Mouse (Mus musculus): ENCODE measurements around the gene Saa4. TPM values are rescaled to one million over a fixed set of nuclear protein-coding genes. Genes with fewer than 3 reads are reported as not detected.
"Not testable (repeated sequence)": the region's sequence is repeated elsewhere in the genome, so short reads cannot be mapped to it uniquely, and the experiment has no call there.

The Saa4 gene
- polyA plus RNA-seq, 1 experiment from 2014 or later = not detected

GRCm38 (mm10) chr7:46740041-46740440 lies 7.6 kb upstream of the Saa4 start:
- not testable (repeated sequence) for H3K27me3 ChIP-seq (replicated peaks); H3K4me3 ChIP-seq (replicated peaks); ATAC-seq (ENCODE audit: low FRiP score); H3K27ac ChIP-seq (replicated peaks); H3K4me1 ChIP-seq; H3K36me3 ChIP-seq; H3K4me2 ChIP-seq; H3K9ac ChIP-seq (replicated peaks); H3K9me3 ChIP-seq (replicated peaks)
- 77% methylated on average over 5 of the region's 5 CpGs for WGBS

GRCm38 (mm10) chr7:46738561-46739460 lies 6.4 kb upstream of the Saa4 start:
- no peak overlapping the region for H3K4me2 ChIP-seq
- no peaks in the 10 kb centered on the region for H3K36me3 ChIP-seq
- no peak overlapping the region for H3K27ac ChIP-seq (replicated peaks)
- ATAC-seq (ENCODE audit: low FRiP score) = no peak
- H3K4me1 ChIP-seq = no peaks in the 10 kb centered on the region
- no peaks in the 10 kb centered on the region for H3K9me3 ChIP-seq (replicated peaks)
- H3K27me3 ChIP-seq (replicated peaks) = no peaks in the 10 kb centered on the region
- H3K4me3 ChIP-seq (replicated peaks) = no peak overlapping the region
- H3K9ac ChIP-seq (replicated peaks) = no peak overlapping the region
- WGBS = 81% methylated on average over 12 of the region's 12 CpGs

- Histone ChIP-seq H3K4me1 (no peaks in the 10 kb centered on the region), H3K27me3 (replicated peaks) (no peaks in the 10 kb centered on the region), H3K4me3 (replicated peaks) (no peak overlapping the region), H3K9ac (replicated peaks) (no peak overlapping the region), H3K36me3 (no peaks in the 10 kb centered on the region), H3K4me2 (no peak overlapping the region), H3K27ac (replicated peaks) (no peak overlapping the region), H3K9me3 (replicated peaks) (no peaks in the 10 kb centered on the region)
- no peak for ATAC-seq (ENCODE audit: low FRiP score)
- 95% methylated on average over 2 of the region's 2 CpGs for WGBS
Measured at GRCm38 (mm10) chr7:46734983-46735382, 2.6 kb upstream of the Saa4 start.

GRCm38 (mm10) chr7:46727584-46727983 lies 4.8 kb downstream of the Saa4 start:
- WGBS = 86% methylated on average over 1 of the region's 1 CpGs
- ATAC-seq (ENCODE audit: low FRiP score) = no peak
- no peak overlapping the region for H3K9ac ChIP-seq (replicated peaks)
- H3K27ac ChIP-seq (replicated peaks) = no peak overlapping the region
- no peaks in the 10 kb centered on the region for H3K9me3 ChIP-seq (replicated peaks)
- no peaks in the 10 kb centered on the region for H3K27me3 ChIP-seq (replicated peaks)
- H3K36me3 ChIP-seq = no peaks in the 10 kb centered on the region
- no peaks in the 10 kb centered on the region for H3K4me1 ChIP-seq
- H3K4me3 ChIP-seq (replicated peaks) = no peak overlapping the region
- H3K4me2 ChIP-seq = no peak overlapping the region

GRCm38 (mm10) chr7:46724396-46724795 lies 8.0 kb downstream of the Saa4 start:
- WGBS = 76% methylated on average over 5 of the region's 5 CpGs
- no peaks in the 10 kb centered on the region for H3K4me1 ChIP-seq
- no peak for ATAC-seq (ENCODE audit: low FRiP score)

GRCm38 (mm10) chr7:46723849-46724248 lies 8.6 kb downstream of the Saa4 start:
- ATAC-seq (ENCODE audit: low FRiP score) = no peak
- no peaks in the 10 kb centered on the region for H3K36me3 ChIP-seq
- 92% methylated on average over 3 of the region's 3 CpGs for WGBS

More at GRCm38 (mm10) chr7:46724396-46724795, 8.0 kb downstream of the Saa4 start:
- Histone ChIP-seq H3K4me2 (no peak overlapping the region), H3K27me3 (replicated peaks) (no peaks in the 10 kb centered on the region), H3K9me3 (replicated peaks) (no peaks in the 10 kb centered on the region), H3K9ac (replicated peaks) (no peak overlapping the region), H3K36me3 (no peaks in the 10 kb centered on the region), H3K27ac (replicated peaks) (no peak overlapping the region), H3K4me3 (replicated peaks) (no peak overlapping the region)

GRCm38 (mm10) chr7:46723354-46723753 lies 9.0 kb downstream of the Saa4 start:
- Histone ChIP-seq H3K4me2 (no peak overlapping the region), H3K4me3 (replicated peaks) (no peak overlapping the region), H3K9me3 (replicated peaks) (no peaks in the 10 kb centered on the region), H3K36me3 (no peaks in the 10 kb centered on the region), H3K9ac (replicated peaks) (no peak overlapping the region), H3K4me1 (no peaks in the 10 kb centered on the region), H3K27me3 (replicated peaks) (no peaks in the 10 kb centered on the region), H3K27ac (replicated peaks) (no peak overlapping the region)
- no peak for ATAC-seq (ENCODE audit: low FRiP score)
- 97% methylated on average over 6 of the region's 6 CpGs for WGBS

More at GRCm38 (mm10) chr7:46723849-46724248, 8.6 kb downstream of the Saa4 start:
- H3K27ac ChIP-seq (replicated peaks) = no peak overlapping the region
- H3K4me2 ChIP-seq = no peak overlapping the region
- H3K27me3 ChIP-seq (replicated peaks) = no peaks in the 10 kb centered on the region
- H3K9ac ChIP-seq (replicated peaks) = no peak overlapping the region
- no peaks in the 10 kb centered on the region for H3K9me3 ChIP-seq (replicated peaks)
- no peak overlapping the region for H3K4me3 ChIP-seq (replicated peaks)
- no peaks in the 10 kb centered on the region for H3K4me1 ChIP-seq

- H3K4me1 ChIP-seq = no peaks in the 10 kb centered on the region
- no peak overlapping the region for H3K27ac ChIP-seq (replicated peaks)
- H3K9ac ChIP-seq (replicated peaks) = no peak overlapping the region
- 86% methylated on average over 9 of the region's 9 CpGs for WGBS
- no peaks in the 10 kb centered on the region for H3K9me3 ChIP-seq (replicated peaks)
- no peaks in the 10 kb centered on the region for H3K36me3 ChIP-seq
- H3K4me2 ChIP-seq = no peak overlapping the region
- H3K4me3 ChIP-seq (replicated peaks) = no peak overlapping the region
- no peak for ATAC-seq (ENCODE audit: low FRiP score)
- no peaks in the 10 kb centered on the region for H3K27me3 ChIP-seq (replicated peaks)
Measured at GRCm38 (mm10) chr7:46720460-46720859, 11.9 kb downstream of the Saa4 start.

GRCm38 (mm10) chr7:46719526-46719925 lies 12.9 kb downstream of the Saa4 start:
- Histone ChIP-seq H3K27me3 (replicated peaks) (no peaks in the 10 kb centered on the region), H3K27ac (replicated peaks) (no peak overlapping the region), H3K36me3 (no peaks in the 10 kb centered on the region), H3K9ac (replicated peaks) (no peak overlapping the region), H3K4me3 (replicated peaks) (no peak overlapping the region), H3K9me3 (replicated peaks) (no peaks in the 10 kb centered on the region), H3K4me1 (no peaks in the 10 kb centered on the region), H3K4me2 (no peak overlapping the region)
- no peak for ATAC-seq (ENCODE audit: low FRiP score)
- 81% methylated on average over 7 of the region's 7 CpGs for WGBS

GRCm38 (mm10) chr7:46718591-46719270 lies 13.7 kb downstream of the Saa4 start:
- H3K36me3 ChIP-seq = no peaks in the 10 kb centered on the region
- H3K27me3 ChIP-seq (replicated peaks) = no peaks in the 10 kb centered on the region
- no peak overlapping the region for H3K27ac ChIP-seq (replicated peaks)
- H3K9me3 ChIP-seq (replicated peaks) = no peaks in the 10 kb centered on the region
- no peaks in the 10 kb centered on the region for H3K4me1 ChIP-seq
- ATAC-seq (ENCODE audit: low FRiP score) = no peak; the same call in 1 of the 2 replicates
- no peak overlapping the region for H3K4me2 ChIP-seq
- WGBS = 83% methylated on average over 7 of the region's 7 CpGs
- no peak overlapping the region for H3K4me3 ChIP-seq (replicated peaks)
- H3K9ac ChIP-seq (replicated peaks) = no peak overlapping the region

- H3K9ac ChIP-seq (replicated peaks) = no peak overlapping the region
- H3K27me3 ChIP-seq (replicated peaks) = no peaks in the 10 kb centered on the region
- no peak overlapping the region for H3K4me3 ChIP-seq (replicated peaks)
- H3K4me2 ChIP-seq = no peak overlapping the region
- 63% methylated on average over 5 of the region's 5 CpGs for WGBS
- no peaks in the 10 kb centered on the region for H3K36me3 ChIP-seq
- H3K9me3 ChIP-seq (replicated peaks) = no peaks in the 10 kb centered on the region
- H3K27ac ChIP-seq (replicated peaks) = no peak overlapping the region
- H3K4me1 ChIP-seq = no peaks in the 10 kb centered on the region
- ATAC-seq (ENCODE audit: low FRiP score) = no peak
Measured at GRCm38 (mm10) chr7:46716897-46717296, 15.5 kb downstream of the Saa4 start.

- no peaks in the 10 kb centered on the region for H3K36me3 ChIP-seq
- no peak within 1 kb of the TSS for H3K9ac ChIP-seq (replicated peaks)
- H3K27ac ChIP-seq (replicated peaks) = no peak within 1 kb of the TSS
- no peak within 1 kb of the TSS for H3K4me2 ChIP-seq
- WGBS = 85% methylated on average over 5 of the region's 5 CpGs
- H3K9me3 ChIP-seq (replicated peaks) = no peaks in the 10 kb centered on the region
- no peak within 1 kb of the TSS for H3K4me3 ChIP-seq (replicated peaks)
- H3K4me1 ChIP-seq = no peaks in the 10 kb centered on the region
- no peaks in the 10 kb centered on the region for H3K27me3 ChIP-seq (replicated peaks)
- ATAC-seq (ENCODE audit: low FRiP score) = no peak
Measured at GRCm38 (mm10) chr7:46715600-46715999, 16.8 kb downstream of the Saa4 start, which contains the start of gene Saa3. TSS of gene Saa3 (minus strand) at chr7:46715700.
